Mouse (Mus musculus): ENCODE results near the gene Hnrnpab.

The Hnrnpab gene

DNA sequence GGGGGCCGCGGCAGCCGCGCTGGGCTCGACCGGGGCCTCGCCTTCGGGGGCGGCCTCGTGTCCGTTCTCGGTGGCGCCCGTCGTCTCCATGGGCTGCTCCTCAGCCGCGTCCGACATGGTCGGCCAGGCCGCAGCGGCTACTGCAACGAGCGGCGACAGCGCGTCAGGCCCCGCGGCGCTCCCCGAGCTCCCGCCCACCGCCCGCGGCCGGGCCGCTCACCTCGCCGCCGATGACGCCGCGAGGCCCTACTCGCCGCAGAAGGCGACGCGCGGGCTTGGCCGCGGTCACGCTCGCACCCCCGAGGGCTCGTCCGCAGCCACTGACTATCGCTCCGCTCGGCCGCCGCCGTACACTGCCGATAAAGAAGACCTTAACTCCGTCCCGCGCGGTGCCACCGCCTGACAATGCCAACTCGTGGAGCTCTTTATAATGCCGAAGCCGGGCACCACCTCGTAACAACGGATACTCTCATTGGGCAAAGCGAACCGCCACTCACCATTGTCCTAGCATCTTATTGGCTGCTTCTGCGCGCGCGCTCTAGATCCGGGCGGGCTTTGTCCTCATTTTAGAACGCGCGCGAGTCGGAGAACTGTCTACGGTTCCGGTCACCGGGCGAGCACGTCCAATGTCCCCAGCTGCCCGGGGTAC lies at the start of gene Hnrnpab:
Hnrnpab (minus strand) TSS at position 401 of the 649 bp plus-strand sequence.
- DNase-seq: peak; percentile 96

- no peak for DNase-seq
Observed at GRCm38 (mm10) chr11:51654891-51655290, 48.2 kb upstream of the Hnrnpab start.

- no peak for DNase-seq
Observed at GRCm38 (mm10) chr11:51653736-51654135, 47.1 kb upstream of the Hnrnpab start.

GRCm38 (mm10) chr11:51652889-51653418 lies 46.3 kb upstream of the Hnrnpab start:
- no peak for DNase-seq

GRCm38 (mm10) chr11:51650691-51651515 lies 44.3 kb upstream of the Hnrnpab start, which contains the start of the genes N4bp3 and D930048N14Rik:
Gene N4bp3, minus strand, starts transcription at chr11:51650842.
Gene D930048N14Rik, plus strand, starts transcription at chr11:51650954.
- no peak for DNase-seq

- DNase-seq: no peak
Observed at GRCm38 (mm10) chr11:51650261-51650660, 43.6 kb upstream of the Hnrnpab start.

GRCm38 (mm10) chr11:51649889-51650199 lies 43.2 kb upstream of the Hnrnpab start:
- DNase-seq: no peak

- no peak for DNase-seq
Observed at GRCm38 (mm10) chr11:51649111-51649888, 42.7 kb upstream of the Hnrnpab start.

DNA sequence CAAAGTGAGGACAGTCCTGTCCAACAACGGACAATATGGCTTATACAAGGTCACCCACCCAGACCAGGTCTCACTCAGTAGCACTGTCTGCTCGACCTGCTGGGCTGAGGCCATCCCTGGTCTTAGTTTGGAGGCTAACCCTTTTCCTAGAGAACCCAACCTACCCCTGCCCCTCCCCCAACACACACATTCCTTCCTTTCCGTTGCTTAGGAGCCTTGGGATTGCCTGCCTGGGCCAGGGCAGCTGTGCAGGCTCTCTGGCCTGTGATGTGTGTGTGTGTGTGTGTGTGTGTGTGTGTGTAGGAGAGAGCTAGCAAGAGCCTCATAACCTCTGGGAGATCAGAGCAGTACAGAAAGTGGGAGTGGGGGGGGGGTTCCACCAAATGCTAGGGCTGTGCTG lies 41.9 kb upstream of the Hnrnpab start:
- DNase-seq: no peak

GRCm38 (mm10) chr11:51646751-51647667 lies 40.4 kb upstream of the Hnrnpab start:
- no peak for DNase-seq

DNA sequence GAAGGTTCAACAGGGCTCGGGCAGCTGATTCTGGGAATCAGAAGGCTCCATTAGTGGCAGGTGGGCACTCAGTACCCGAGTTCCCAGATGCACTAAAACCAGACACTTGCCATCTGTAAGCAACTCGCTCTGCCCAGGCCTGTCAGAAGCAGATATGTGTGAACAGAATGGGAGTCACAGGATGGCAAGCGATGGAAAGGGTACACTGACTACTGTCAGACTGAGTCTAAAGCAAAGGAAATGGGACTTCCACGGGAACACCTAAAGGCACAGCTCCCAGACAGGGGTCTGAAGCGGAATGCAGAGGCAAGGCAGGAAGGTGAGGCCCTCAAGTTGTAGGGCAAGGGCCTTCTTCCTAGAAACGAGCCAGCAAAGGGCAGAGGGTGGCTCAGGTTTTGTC lies 39.6 kb upstream of the Hnrnpab start:
- no peak for DNase-seq

GRCm38 (mm10) chr11:51645293-51645692 lies 38.6 kb upstream of the Hnrnpab start:
- DNase-seq: no peak

DNA sequence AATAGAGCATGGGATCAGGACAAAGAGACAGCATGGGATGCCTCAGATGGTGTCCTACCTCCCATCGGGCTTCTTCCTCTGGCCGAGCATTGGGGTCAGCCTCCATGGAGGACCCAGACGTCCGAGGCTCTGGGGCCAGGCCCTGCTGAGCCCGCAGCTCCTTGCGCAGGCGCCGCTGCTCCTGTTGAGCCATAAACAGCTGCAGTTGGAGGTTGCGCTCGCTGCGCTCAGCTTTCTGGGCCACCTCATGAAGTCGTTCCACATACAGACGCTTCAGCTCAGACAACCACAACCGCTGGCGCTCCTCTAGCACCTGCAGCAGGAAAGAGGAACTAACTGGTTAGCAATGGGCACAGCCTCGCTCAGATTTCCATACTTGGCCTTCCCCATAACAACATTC lies 37.6 kb upstream of the Hnrnpab start:
- DNase-seq: no peak

DNA sequence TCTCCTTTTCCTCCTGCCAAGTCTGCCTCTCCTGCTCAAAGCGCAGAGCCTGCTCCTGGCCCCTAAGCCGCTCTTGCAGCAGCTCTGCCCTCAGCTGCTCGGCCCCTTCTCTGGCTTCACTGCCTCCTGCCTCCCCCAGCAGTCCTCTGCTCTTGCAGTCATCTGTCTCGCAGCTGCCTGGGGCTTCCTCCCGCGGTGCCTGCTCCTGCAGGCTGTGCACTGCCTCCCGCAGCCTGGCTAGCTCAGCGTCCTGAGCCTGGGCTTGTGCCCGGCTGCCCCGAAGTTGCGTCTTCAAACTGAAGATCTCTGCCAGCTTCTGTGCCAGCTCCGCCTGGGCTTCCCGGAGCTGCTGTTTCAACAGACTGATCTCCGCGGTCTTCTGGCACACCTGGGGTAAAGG lies 37.1 kb upstream of the Hnrnpab start:
- no peak for DNase-seq

DNA sequence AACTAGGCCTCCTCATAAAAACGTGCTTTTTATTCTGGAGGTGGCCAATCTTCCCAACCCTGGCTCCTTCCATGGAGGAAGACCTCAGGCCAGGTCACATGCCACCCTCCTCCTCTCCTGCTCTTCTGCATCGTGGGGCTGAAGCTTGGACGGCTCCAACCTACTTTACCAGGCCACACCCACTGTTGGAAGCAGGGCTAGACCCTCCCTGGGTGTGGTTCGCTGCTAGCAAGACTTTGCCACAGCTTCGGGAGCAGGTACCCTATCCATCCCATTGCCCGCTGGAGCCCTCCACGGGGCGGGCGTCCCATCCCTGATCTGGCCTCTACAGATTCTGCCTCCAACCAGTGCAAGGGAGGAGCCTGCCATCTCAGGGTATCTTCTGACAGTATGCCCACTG lies 36.6 kb upstream of the Hnrnpab start:
- no peak for DNase-seq

GRCm38 (mm10) chr11:51640748-51641147 lies 34.1 kb upstream of the Hnrnpab start:
- no peak for DNase-seq

DNA sequence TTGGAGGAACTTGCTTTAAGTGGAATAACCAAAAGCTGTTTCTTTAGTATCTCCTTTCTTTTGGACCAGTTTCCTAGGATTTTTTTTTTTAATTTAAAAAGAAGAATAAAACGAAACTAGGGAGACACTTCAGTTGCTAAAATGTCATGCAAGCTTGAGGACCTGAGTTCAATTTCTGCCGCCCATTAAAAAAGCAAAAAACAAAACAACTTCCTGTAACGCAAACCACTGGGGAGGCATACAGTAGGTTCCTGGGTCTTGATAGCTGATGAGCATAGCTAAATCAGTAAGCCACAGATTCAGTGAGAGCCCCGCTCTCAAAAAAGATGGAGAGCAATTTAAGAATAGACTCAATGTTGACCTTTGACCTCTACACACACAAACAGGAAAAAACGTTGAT lies 31.9 kb upstream of the Hnrnpab start:
- no peak for DNase-seq

DNA sequence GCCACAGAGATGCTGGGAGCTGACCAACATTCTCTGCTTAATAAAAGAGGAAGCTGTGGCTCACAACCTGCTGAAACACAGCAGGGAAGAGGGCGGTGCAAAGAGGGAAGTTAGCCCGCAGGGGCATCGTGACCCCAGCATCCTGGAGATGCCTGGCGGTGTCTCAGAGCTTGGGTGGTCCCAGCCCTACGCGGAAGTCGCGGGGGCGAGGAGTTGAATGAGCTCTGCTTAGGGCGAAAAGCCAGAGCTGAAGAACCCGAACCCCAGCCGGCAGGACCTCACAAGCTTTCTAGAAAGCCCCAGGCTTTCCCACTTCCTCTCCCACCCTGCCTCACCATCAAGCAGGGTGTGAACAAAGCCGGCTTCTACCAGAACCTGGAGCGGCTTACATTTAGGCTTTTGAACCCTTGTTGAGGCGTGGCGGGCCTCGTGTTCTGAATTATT lies 31.3 kb upstream of the Hnrnpab start:
- DNase-seq: no peak

DNA sequence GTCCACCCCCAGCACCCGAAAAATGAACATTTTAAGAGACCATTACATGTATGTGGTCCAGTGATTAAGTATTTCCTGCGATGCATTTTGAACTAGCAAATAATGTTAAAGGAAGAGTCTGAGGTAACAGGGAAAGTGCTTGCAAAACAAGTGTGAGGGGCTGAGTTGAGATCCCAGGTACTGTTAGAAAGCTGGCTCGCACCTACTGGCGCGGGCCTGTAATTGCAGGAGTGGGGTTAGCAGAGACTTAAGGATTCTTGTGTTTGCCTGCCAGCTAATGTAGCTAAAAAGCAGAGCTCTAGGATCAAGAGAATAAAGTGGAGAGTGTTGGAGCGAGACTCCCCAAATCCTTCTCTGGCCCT lies 29.7 kb upstream of the Hnrnpab start:
- peak; percentile 44 for DNase-seq

- DNase-seq: peak; percentile 94
Observed at GRCm38 (mm10) chr11:51635525-51636322, 29.1 kb upstream of the Hnrnpab start, which contains the start of gene Rmnd5b. Gene Rmnd5b, minus strand, starts transcription at chr11:51635896.

DNA sequence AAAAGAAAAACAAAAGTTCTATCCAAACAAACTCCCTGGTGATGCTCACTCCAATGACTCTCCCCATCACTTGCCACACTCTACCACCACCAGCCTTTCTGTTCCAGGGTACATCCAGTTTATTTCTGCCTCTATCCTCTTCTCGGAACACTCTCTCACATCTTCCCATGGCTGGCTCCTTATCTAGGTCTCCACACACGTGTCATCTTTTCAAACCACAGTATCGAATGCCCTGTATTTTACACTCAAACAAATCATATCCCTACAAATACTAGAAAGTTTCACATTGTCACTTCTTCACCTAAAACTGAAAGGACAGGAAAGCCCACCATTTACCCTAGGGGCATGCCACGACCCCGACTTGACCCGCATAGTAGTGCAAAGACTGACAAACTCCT lies 28.5 kb upstream of the Hnrnpab start:
- no peak for DNase-seq
